Mouse (Mus musculus): ENCODE results near the gene Dph7. TPM values are rescaled to one million over a fixed set of nuclear protein-coding genes. Genes with fewer than 3 reads are reported as not detected.
A peak's percentile ranks its signal among the peaks of the same experiment; 100 is the strongest.
"Not testable (repeated sequence)": the region's sequence is repeated elsewhere in the genome, so short reads cannot be mapped to it uniquely, and the experiment has no call there.

Gene Dph7
- polyA plus RNA-seq (2012; rRNA removed): 20.3 and 22.1 TPM in 2 replicates

GRCm38 (mm10) chr2:24962304-24963000 lies at the start of gene Dph7:
Gene Dph7, plus strand, starts transcription at chr2:24962400.
- peak; percentile 74 for DNase-seq (ENCODE audit: low spot score)

- DNase-seq (ENCODE audit: low spot score): no peak
Observed at GRCm38 (mm10) chr2:24912589-24912988, 49.6 kb upstream of the Dph7 start.

GRCm38 (mm10) chr2:24914762-24915161 lies 47.4 kb upstream of the Dph7 start:
- DNase-seq (ENCODE audit: low spot score): no peak

- peak; percentile 94 for DNase-seq (ENCODE audit: low spot score)
Observed at GRCm38 (mm10) chr2:24918930-24919838, 43.0 kb upstream of the Dph7 start, which contains the start of gene Ehmt1. Gene Ehmt1, minus strand, starts transcription at chr2:24919614.

GRCm38 (mm10) chr2:24919839-24920175 lies 42.4 kb upstream of the Dph7 start:
- DNase-seq (ENCODE audit: low spot score): no peak

GRCm38 (mm10) chr2:24923561-24923960 lies 38.6 kb upstream of the Dph7 start:
- no peak for DNase-seq (ENCODE audit: low spot score)

- no peak for DNase-seq (ENCODE audit: low spot score)
Observed at GRCm38 (mm10) chr2:24925284-24925683, 36.9 kb upstream of the Dph7 start.

- DNase-seq (ENCODE audit: low spot score): peak; percentile 22
Observed at GRCm38 (mm10) chr2:24926345-24926964, 35.7 kb upstream of the Dph7 start.

GRCm38 (mm10) chr2:24926965-24927358 lies 35.2 kb upstream of the Dph7 start:
- DNase-seq (ENCODE audit: low spot score): no peak

GRCm38 (mm10) chr2:24927810-24928479 lies 34.3 kb upstream of the Dph7 start:
- peak; percentile 30 for DNase-seq (ENCODE audit: low spot score)

- DNase-seq (ENCODE audit: low spot score): no peak
Observed at GRCm38 (mm10) chr2:24929119-24929518, 33.1 kb upstream of the Dph7 start.

GRCm38 (mm10) chr2:24929593-24929992 lies 32.6 kb upstream of the Dph7 start:
- no peak for DNase-seq (ENCODE audit: low spot score)

GRCm38 (mm10) chr2:24934441-24934963 lies 27.7 kb upstream of the Dph7 start:
- no peak for DNase-seq (ENCODE audit: low spot score)

GRCm38 (mm10) chr2:24935057-24935796 lies 27.0 kb upstream of the Dph7 start, which contains the start of gene Arrdc1:
Gene Arrdc1, minus strand, starts transcription at chr2:24935252.
- DNase-seq (ENCODE audit: low spot score): peak; percentile 82

GRCm38 (mm10) chr2:24942092-24942491 lies 20.1 kb upstream of the Dph7 start:
- DNase-seq (ENCODE audit: low spot score): no peak

- not testable (repeated sequence) for DNase-seq (ENCODE audit: low spot score)
Observed at GRCm38 (mm10) chr2:24944304-24944703, 17.9 kb upstream of the Dph7 start.

GRCm38 (mm10) chr2:24949421-24950188 lies 12.6 kb upstream of the Dph7 start, which contains the start of gene Zmynd19:
Gene Zmynd19, plus strand, starts transcription at chr2:24949792.
- DNase-seq (ENCODE audit: low spot score): peak; percentile 97

- DNase-seq (ENCODE audit: low spot score): no peak
Observed at GRCm38 (mm10) chr2:24950189-24950535, 12.0 kb upstream of the Dph7 start.

- DNase-seq (ENCODE audit: low spot score): no peak
Observed at GRCm38 (mm10) chr2:24952537-24953055, 9.6 kb upstream of the Dph7 start.

- DNase-seq (ENCODE audit: low spot score): no peak
Observed at GRCm38 (mm10) chr2:24960910-24961309, 1.3 kb upstream of the Dph7 start.

All from urinary bladder, adult 2 months (tissue).